Mouse (Mus musculus) gastrocnemius, postnatal 4 days (tissue): Measurements from ENCODE around the gene Morc3. TPM values are rescaled to one million over a fixed set of nuclear protein-coding genes. Genes with fewer than 3 reads are reported as not detected.
A peak's percentile ranks its signal among the peaks of the same experiment; 100 is the strongest.

Experiments
- DNase-seq, 2 experiments: peaks; one replicate each; pipeline ENCODE4 v3.0.0; 2021 to 2022; ENCODE audit warnings: low spot score in 2 of 2, mixed read lengths in 2 of 2
- long read RNA-seq, 2 experiments: library from polyadenylated mRNA; stranded (forward); transcript quantifications; one replicate each; pipeline ENCODE4 v2.0.0; 2021
- total RNA-seq, 2 experiments: library from RNA; stranded (reverse); gene quantifications; 2 replicates each; pipeline ENCODE4 v1.2.3; 2021

Gene Morc3
- 10 to 100 TPM; 35.5 to 50.6 TPM for total RNA-seq
- long read RNA-seq, experiment 1, full-length matches to known transcripts = 30 of 35 reads
- long read RNA-seq, experiment 1, partial matches to known transcripts = 1 of 35 reads
- long read RNA-seq, experiment 1, other reads (novel, unspliced or antisense) = 4 of 35 reads
- long read RNA-seq, experiment 2, full-length matches to known transcripts = 20 of 25 reads
- long read RNA-seq, experiment 2, partial matches to known transcripts = 1 of 25 reads
- long read RNA-seq, experiment 2, other reads (novel, unspliced or antisense) = 4 of 25 reads

DNA sequence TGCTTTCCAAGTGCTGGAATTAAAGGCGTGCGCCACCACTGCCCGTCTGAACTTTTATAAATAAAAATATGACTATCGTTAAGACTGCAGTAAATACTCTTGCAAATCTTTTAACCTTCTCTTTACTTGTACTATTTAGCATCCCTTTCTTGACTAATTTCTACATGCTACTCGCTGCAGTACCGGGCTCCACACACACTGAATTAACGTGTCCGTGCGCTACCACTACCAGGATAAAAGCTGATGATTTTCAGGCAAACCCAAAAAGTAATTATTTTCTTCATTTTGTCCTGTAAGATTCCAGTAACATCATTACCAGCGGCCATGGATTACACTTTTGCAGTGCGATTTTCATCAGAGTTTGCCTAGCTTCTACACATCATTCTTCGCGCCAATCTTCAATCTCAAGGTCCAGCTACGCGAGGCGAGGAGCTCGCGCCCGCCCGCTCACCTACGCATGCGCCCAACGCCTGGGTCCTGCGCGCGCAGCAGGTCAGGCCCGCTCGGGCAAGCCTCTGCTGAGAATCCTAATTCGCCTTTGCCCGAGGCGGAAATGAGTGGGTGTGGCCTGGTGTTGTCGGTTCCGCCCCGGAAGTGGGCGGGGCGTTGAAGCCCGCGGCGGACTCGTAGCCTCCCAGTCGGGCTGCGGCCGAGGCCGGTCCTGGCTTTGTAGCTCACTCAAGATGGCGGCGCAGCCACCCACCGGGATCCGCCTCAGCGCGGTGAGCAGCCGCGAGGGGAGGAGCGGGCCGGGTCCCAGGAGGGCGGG, at the start of gene Morc3:
Gene Morc3 (plus strand): TSS at position 495 of the 769 bp plus-strand sequence.
- peak; percentile 99 to 100 for DNase-seq

DNA sequence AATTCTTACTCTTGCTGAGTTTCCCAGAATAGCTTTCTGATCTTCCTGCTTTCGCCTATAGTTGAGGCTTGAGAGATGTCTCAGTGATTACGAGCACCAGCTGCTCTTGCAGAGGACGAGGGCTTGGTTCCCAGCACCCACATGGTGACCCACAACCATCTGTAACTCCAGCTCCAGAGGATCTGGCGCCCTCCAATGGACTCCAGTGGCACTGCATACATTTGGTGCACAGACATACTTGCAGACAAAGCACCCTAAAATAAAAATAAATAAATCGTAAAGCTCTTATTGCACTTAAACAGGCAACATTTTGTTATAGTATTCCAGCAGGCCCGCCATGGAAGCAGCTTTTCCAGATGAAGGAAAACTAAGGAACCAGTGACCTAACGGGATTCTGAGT, 47.7 kb upstream of the Morc3 start:
- no peak for DNase-seq

- DNase-seq = peak; percentile 50 to 68
Measured at GRCm38 (mm10) chr16:93785805-93786204, 46.1 kb upstream of the Morc3 start.

- DNase-seq = no peak
Measured at GRCm38 (mm10) chr16:93788388-93788787, 43.5 kb upstream of the Morc3 start.

DNA sequence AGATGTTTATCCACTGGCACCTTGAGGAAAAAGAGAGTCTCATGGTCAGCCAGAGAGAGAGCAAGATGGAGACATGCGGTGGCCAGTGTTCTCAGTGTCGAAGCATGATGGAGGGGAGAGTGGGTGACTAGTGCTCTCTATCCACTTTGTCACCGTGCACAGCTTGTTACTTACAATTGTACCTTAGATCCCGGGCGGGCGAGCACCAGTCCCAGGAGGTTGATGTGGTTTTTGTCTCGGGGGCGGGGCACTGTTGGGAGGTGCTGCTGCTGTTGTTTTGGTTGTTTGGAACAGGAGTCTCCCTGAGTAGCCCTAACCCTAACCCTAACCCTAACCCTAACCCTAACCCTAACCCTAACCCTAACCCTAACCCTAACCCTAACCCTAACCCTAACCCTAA, 43.0 kb upstream of the Morc3 start:
- DNase-seq = no peak

DNA sequence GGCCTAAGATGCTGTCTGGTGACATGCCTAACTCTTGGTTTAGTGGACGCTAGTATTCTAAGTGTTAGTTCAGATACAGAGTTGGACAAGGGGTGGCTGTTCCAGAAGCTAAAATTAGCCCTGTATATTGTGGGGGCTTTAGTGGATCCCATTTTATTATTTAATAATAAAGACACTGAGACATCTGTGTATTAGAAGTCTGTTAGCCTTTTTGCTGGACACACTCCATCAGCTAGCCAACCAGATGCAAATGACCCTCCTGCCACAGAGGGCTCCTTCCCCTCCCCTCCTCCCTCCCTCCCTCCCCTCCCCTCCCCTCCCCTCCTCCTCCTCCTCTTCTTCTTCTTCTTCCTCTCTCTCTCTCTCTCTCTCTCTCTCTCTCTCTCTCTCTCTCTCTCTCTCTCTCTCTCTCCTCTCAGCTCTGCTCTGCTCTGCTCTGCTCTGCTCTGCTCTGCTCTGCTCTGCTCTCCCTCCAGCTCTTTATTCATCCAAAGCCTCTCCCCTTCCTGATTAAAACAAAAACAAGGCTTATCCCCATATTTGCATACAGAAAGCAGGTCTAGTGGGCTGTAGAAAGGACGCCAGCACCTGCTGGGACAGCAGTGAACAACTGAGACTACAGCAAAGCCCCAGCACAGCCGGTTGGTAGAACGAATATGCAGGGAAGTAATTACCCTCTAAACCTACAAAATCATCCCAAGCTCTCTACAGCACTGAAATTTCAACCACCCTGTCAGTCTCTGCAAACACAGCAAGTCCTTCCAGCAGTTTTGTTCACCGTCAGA, 41.8 kb upstream of the Morc3 start:
- DNase-seq = no peak

DNA sequence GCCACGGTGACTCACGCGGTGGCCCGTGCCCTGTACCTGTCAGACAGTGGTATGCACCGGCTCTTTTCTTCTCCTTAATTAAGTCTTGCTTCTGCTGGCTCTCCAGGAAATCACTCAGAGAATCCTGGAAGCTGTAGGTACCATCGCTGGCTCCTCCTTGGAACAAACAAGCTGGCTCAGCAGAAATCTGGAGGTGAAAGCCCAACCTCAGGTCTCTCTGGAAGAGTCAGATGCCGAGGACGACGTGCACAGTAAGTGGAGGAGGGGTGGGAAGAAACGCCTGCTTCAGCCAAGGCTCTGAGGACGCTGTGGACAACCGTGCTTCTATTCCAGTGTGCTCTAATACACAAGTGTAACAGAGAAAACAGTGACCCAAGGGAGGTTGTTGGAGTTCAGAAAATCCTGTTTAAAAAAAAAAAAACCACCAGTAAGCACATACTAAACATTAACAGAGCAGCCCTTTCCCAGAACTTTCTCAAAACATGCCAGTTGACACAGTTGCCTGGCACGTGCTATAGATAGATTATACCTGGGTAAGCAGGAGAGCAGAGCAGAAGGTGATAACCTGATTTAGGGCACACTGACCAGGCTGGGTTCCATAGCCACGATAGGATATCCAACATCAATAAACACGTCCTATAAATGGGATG, 38.8 kb upstream of the Morc3 start:
- DNase-seq = no peak

- no peak for DNase-seq
Measured at GRCm38 (mm10) chr16:93794845-93795244, 37.1 kb upstream of the Morc3 start.

DNA sequence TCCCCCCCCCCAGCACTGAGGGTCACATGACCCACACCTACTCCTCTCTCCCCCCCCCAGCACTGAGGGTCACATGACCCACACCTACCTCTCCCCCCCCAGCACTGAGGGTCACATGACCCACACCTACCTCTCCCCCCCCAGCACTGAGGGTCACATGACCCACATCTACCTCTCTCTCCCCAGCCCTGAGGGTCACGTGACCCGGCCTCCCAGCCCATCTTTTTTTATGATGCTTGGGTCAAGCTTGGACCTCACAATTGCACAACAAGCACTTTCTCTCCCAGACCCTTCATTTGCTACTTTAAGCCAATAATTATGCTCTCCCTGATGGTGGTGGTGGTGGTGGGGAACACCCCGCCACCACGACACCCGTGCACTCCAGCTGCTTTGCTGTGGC, 36.5 kb upstream of the Morc3 start:
- no peak for DNase-seq

- peak in 1 of 2 experiments; percentile 59 for DNase-seq
Measured at GRCm38 (mm10) chr16:93797021-93797840, 34.7 kb upstream of the Morc3 start.

GRCm38 (mm10) chr16:93797841-93798492, 34.0 kb upstream of the Morc3 start:
- no peak for DNase-seq

- no peak for DNase-seq
Measured at GRCm38 (mm10) chr16:93798623-93799022, 33.3 kb upstream of the Morc3 start.

DNA sequence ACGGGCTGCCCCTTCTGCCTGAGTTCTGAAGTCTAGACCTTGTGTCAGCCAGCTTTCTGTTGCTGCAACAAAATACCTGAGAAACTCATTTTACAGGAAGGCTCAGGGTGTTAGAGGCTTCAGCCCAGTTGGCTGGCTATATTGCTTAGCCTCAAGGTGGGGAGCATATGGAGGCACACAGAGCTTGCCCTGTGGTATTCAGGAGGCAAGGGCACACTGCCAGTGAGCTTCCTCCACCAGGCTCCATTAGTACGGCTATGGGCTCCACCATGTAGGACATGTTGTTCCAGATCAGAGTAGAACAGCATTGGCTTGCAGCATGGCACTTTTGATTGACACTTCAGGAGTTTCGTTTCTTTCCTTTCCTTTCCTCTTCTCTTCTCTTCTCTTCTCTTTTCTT, 32.9 kb upstream of the Morc3 start:
- DNase-seq = no peak

DNA sequence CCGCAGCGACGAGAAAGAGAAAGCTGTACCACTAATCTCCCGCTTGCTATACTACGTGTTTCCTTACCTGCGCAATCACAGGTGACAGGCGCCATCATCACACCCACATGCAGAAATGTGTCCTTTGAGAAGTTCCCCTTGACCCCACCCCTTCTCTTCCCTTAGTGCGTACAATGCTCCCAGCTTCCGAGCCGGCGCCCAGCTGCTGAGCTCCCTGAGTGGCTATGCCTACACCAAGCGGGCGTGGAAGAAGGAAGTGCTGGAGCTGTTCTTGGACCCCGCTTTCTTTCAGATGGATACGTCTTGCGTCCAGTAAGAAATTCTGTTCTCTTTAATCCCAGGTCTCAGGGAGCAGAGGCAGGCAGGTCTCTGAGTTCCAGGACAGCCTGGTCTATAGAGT, 32.0 kb upstream of the Morc3 start:
- DNase-seq = no peak

DNA sequence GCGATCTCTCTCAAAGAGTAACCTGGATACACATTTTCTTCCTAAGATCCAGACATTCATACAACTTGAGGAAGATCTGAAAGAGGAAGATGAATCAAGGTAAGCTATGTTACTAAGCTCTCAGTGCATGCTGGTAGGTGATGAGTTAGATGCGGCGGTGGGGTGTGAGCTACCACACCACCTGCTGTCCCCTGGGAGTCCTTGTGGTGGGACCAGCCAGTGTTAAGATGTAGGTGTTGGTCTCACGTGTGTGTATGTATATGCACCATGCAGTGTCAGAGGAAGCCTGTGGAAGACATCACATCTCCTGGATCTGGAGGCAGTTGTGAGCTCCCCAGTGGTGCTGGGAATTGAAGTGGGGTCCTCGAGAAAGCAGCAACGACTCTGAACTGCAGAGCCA, 24.8 kb upstream of the Morc3 start:
- no peak for DNase-seq

DNA sequence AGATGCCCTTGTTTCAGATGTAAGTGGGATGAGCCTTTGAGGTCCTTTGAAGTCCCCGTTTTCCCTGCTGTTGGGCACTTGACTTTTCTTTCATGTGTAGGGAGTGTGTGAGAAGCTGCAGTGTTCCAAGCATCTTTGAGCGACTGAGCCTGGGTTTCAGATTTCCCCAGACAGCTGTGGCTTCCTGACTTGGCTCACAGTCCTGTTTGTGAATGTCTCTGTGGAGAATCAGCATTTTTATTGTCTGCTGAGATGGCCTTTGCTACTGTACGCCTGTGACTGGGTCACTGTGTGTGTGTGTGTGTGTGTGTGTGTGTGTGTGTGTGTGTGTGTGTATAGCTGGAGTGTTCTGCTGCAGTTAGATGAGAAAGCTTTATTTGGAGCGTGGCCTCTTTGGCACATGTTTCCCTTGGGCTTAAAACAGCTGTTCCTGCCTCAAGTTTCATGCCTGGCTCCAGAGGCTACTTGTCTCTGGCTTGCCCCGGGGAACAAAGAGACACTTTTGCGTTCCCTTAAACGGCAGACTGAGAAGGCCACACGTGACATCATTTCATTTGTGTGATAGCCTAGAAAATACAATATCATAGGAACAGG, 23.9 kb upstream of the Morc3 start:
- peak; percentile 39 to 75 for DNase-seq

DNA sequence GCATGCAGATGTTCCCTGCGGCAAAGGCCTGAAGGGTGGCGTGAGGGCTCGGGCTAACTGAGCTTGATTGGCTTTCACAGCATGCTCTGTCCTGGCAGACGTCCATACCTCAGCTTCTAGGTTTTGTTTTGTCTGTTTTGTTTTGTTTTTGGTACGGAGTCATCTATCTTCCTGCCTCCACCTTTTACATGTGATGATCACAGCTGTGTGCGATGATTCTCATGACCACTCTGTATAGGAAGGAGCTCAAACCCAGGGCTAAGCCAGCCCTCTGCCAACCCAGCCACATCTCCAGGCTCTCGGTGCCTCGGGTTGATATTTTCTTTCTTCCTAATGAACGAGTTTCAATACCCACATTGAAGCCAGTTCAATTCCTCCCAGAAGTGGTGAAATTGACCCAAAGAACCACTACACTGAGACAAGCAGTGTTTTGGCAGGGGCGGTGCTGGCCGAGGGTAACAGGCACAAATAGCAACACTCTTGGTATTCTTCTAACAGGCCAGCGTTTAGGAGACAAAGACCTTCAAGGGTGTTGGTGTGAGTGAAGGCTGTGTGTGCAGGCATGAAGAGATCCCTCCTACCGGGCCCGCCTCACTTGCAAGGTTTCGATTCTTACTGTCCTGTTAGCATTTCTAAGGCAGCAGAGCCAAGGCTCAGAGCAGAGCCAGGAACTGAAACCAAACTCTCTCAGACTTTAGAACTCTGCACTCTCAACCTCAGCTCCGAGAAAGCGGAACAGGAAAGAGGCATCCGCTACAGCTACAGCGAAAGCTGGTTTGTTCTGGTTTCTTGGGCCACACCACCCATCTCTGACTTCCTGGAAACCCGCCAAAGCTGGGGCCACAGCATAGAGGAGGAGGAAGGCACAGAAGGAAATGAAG, 15.8 kb upstream of the Morc3 start:
- DNase-seq = peak in 1 of 2 experiments; percentile 64

GRCm38 (mm10) chr16:93816861-93817260, 15.1 kb upstream of the Morc3 start:
- DNase-seq = no peak

DNA sequence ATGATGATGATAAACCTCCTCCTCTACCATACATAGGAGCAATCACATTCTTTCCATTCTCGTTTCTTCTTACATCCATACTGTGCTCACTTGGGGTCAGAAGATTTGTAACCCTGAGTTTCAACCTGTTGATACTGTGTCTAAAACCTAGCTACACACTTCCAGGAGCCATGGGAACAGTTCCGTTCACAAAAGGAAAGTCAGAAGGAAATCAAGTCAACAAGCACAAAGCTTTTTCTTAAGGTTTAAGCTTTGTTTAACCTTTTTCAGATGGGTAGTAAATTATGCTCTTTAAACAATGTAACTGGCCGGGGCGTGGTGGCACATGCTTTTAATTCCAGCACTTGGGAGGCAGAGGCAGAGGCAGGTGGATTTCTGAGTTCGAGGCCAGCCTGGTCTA, 14.6 kb upstream of the Morc3 start:
- no peak for DNase-seq
